Mouse (Mus musculus) spleen, adult 18-20 months (tissue): Measurements from ENCODE around the gene Ppp2r5b.

Experiments
- DNase-seq, 2 experiments: peaks; one replicate each; pipeline ENCODE4 v3.0.0; 2022; ENCODE audit warnings: mixed read lengths in 2 of 2

Ppp2r5b gene

DNA sequence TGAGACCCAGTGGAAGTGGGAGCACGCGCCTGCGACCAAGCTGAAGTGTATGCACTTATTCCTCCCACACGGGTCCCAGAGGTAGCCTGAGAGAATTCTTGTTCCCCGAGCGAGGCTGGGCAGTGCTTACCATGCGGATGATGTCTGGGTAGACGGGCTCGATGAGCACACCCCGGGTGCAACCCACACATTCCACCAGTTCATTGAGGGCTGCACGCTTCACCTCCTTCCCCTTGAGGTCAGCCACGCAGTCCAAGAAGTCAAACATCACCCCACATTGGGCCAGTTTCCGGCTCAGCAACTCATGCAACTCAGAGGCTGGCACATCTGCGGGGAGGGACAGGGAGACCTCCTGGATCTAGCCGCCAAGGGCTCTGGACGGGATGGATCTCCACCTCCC lies 2.0 kb downstream of the Ppp2r5b start:
- DNase-seq = no peak

DNA sequence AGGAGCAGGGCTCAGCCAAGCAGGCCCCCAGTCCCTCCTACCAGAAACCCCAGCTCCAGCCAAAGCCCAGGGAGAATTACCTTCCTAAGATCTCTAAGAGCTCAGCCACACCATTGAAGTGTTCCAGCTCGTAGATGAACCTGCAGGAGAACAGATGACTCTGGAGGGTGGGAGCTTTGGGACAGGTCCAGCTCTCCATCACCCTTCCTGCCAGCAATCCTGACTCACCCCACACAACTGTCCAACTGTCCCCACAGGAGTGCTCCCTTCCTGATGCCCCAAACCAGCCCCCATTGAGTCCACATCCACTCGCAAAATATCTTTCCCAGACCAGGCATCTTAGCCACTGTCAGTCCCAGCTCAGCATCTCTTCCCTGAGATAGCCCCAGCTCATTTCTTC lies 4.6 kb downstream of the Ppp2r5b start:
- no peak for DNase-seq

DNA sequence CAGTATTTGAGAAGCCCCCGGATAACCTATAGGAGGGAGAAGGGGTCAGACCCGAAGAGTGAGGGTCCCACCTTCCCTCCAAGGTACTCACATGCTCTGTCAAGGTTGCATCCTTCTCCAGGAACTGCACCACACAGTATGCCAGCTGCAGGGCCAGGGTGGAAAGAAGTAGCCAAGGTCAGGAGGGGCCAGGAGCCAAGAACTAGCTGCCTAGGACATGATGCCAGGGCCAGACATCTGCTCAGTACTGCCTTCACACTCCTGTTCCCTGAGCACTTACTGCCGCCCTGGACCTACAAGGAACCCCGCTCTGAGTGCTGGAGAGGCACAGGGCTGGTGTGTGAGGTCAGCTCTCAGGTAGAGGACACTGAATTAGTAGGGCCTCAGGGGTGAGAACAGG lies 5.3 kb downstream of the Ppp2r5b start:
- no peak for DNase-seq

DNA sequence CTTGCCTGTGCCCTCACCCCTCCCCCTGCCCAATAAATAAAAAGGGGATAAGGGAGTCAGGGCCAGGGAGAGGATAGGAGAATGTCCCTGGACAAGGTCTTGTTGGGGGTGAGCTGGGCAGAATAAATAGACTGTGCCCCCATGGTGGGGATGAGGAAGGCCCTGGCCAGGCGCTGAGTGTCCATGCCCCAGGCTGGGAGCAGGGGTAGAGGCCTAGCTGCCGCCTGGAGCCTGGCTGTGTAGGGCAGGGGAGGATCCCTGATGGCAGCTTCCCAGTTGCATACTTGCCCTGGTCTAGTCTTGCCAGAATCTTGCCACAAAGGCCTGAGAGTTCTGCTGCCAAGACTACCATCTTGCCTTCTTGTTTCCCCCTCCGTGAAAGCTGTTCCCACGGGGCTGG lies 7.8 kb downstream of the Ppp2r5b start:
- DNase-seq = no peak

DNA sequence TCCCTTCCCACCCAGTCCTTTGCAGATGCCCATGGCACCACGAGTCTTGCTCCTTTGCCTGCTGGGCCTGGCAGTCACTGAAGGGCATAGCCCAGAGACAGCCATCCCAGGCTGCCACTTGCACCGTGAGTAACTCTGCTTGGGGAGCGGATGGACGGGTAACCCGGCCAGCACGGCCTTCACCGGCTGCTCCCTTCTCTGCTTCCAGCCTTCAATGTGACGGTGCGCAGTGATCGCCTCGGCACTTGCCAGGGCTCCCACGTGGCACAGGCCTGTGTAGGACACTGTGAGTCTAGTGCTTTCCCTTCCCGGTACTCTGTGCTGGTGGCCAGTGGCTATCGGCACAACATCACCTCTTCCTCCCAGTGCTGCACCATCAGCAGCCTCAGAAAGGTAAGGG lies 8.9 kb downstream of the Ppp2r5b start:
- DNase-seq = no peak

DNA sequence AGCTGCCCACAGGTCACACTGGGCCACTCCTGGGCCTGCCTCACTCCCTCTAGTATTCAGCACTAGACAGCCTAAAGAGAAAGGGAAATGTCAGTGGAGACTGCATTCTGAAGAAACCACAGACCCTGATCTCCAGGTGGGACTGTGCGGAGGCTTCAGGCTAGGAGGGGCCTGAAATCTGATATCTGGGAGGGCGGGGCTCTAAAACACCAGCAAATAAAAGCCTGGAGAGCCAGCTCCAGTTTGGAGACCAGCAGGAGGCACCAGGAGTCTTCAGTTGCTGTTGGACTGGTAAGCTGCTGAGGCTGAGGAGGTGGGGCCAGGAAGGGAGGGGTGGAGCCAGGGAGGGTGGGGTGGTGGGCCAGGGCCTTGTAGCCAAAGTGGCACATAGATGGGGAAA lies 9.5 kb downstream of the Ppp2r5b start, which contains the start of gene Gpha2:
Gpha2 (plus strand) TSS at position 246 of the 400 bp plus-strand sequence.
- DNase-seq = no peak

DNA sequence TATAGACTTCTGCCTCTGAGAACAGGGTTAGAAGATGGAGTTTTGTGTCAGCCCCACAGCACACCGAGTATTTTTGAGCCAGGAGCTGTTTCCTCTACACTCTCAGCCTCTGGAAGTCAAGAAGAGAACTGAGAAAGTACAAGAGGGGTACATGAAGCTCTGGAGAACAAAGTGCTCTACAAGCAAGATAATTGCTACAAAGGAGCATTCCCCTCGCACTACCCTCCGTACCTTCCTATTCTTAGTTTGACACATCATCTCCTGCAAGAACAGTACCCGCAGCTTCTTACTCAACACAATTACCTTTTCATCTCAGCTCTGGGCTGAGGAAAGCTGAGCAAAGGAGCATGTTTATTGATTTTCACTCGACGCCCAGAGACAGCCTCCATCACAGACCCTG lies 17.1 kb downstream of the Ppp2r5b start:
- DNase-seq = no peak

DNA sequence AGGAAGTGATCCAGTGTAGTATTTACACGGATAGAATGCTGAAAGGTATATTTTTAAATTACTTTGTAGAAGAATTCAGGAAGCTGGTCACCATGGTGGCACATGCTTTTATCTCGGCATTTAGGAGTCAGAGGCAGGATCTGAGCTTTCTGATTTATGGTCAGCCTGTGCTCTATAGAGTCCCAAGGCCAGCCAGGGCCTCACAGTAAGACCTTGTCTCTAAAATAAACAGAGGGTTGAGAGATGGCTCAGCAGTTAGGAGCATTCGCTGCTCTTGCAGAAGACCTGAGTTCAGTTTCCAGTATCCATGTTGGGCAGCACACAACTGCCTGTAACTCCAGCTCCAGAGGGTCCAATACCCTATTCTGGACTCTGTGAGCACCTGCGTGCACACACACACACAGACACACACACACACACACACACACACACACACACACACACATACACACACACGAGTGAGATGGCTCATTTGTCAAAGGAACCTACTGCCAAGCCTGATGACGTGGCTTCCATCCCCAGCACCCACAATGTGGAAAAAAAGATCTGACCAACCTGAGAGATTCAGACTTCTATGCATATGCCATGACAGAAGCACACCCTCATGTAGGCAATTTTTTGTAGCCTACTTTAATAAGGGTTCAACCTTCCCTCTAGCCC lies 19.5 kb downstream of the Ppp2r5b start:
- DNase-seq = no peak

DNA sequence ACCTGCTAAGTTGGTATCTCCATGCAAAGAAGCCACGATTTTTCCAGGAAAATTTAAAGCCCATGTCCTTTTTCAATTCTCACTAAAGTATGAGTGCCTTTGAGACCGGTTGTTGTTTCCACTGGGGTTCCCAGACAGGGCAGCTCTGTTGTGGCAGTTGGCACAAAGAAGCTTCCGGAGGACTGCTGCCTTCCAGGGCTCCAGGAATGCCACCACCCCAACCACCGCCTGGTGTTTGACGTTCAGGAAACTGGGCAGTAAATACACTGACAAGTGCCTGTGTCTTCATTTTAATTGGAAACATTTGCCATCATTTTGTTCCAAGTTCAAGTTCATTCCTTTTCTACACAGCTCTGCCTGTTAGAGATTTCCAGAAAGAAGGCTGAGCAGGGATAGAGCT lies 29.0 kb downstream of the Ppp2r5b start:
- no peak for DNase-seq

DNA sequence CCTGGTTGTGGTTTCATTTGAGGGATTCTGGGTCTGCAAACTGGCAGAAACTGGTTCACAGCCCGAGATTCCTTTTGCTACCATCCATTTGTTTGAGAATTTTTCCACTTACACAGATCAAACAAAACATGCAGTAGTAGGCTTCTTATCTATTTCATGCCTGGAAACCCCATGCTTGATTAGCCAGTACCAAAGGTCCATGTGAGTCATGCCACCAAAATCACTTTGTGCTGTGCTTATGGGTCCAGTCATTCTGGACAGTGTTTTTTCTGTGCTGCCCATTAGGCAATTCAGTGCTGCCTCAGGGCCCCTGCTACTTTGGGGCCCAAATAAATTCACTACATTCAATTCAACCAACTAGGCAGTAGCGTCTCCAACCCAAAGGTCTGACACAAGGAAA lies 31.4 kb downstream of the Ppp2r5b start:
- DNase-seq = no peak

DNA sequence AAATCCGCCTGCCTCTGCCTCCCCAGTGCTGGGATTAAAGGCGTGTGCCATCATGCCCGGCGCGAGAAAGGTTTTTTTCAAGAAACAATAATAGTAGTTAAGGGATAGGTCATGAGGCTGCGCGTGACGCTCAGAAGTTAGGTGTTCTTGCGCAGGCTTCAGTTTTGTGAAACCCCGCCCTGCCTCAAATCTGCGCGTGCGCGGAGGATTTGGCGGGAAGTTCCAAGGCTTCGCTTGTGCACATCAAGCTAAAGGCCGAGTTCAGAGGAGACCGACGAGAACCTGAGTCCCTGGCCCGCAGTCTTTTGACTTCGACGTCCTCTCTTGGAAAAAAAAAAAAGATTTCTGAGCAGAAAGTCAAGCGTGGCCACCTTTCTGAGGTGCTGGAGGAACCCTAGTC lies 51.5 kb downstream of the Ppp2r5b start, which contains the start of gene Majin:
Majin (plus strand) TSS at position 258 of the 400 bp plus-strand sequence.
- DNase-seq = no peak

DNA sequence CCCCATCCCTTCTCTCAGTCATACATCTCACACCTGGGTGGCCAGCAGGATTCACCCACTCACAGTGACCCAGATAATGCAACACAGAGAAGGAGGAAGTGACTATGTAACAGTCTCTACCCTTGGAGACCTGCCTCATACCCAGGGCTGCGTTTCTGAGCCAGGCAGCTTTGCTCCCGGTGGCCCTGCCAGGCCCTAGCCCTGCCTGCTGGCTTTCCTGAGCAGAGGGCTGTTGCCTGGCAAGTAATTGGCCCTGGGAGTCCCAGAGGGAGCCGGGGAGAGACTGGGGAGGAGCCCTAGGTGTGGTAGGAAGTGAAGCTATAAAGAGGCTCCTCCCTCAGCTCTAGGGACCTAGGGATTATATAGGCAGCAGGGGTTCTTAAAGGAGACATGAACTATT lies 53.1 kb downstream of the Ppp2r5b start:
- DNase-seq = no peak

DNA sequence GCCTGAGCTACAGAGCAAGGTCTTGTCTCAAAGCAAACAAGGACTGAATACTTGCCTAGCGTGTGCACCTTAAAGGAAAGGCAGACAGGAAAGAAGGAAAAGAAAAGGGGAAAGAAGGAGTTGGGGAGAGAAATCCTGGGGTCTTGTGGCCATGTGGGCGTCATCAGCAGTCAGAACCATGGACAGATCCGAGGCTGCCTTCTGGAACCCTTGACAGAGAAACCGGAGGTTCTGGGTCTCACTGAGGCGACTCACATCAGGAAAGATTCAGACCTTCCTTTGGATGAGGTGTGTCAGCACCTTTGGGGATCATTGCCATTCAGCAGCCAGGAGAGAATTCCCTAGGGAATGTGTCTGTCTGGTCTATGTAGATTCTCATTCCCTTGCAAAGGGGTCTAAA lies 54.0 kb downstream of the Ppp2r5b start:
- DNase-seq = no peak

DNA sequence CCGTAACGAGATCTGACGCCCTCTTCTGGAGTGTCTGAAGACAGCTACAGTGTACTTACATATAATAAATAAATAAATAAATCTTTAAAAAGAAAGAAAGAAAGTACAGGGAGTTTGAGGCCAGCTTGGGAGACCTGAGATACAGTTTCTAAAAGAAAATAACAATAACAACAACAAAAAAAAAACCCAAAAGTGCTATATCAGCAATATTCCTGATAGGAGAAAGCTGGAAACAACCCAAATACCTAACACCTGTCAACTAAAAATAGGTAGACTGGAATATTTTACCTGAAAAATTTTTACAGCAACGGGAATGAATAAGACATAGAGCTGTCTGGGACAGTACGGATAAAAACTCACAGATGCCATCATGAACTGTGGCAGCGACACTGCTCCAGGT lies 56.9 kb downstream of the Ppp2r5b start:
- DNase-seq = no peak
